Mouse (Mus musculus) hindbrain, embryonic 16.5 days (tissue): ENCODE data around the gene Upb1. TPM values are rescaled to one million over a fixed set of nuclear protein-coding genes. Genes with fewer than 3 reads are reported as not detected.

Source experiments
- ATAC-seq: fragments of 200-750 bp; cut with Nextera tagmentation; 2 replicates; pipeline ENCODE4 v1.8.0; 2017; ENCODE audit warnings: moderate TSS enrichment, moderate library complexity
- H3K27ac ChIP-seq: fragments of 300-500 bp; sonication (generic); 2 replicates; pipeline ENCODE4 v1.5.1; 2014; ENCODE audit warnings: low read depth, mild to moderate bottlenecking, control low read depth, low read length, moderate library complexity
- H3K27me3 ChIP-seq: fragments of 300-500 bp; sonication (generic); replicated peaks from 2 replicates; pipeline ENCODE4 v1.6.1; 2014; ENCODE audit warnings: low read length; ENCODE audit not compliant: control insufficient read depth, insufficient read depth
- H3K36me3 ChIP-seq: fragments of 300-500 bp; sonication (generic); 2 replicates; pipeline ENCODE4 v1.6.1; 2014; ENCODE audit warnings: mild to moderate bottlenecking, low read length, moderate library complexity, mixed read lengths; ENCODE audit not compliant: control insufficient read depth, insufficient read depth
- H3K4me1 ChIP-seq: fragments of 300-500 bp; sonication (generic); 2 replicates; pipeline ENCODE4 v1.6.1; 2014; ENCODE audit warnings: low read depth, low read length; ENCODE audit not compliant: control insufficient read depth, insufficient read depth
- H3K4me2 ChIP-seq: fragments of 300-500 bp; sonication (generic); 2 replicates; pipeline ENCODE4 v1.6.1; 2014; ENCODE audit warnings: mild to moderate bottlenecking, low read length, control low read depth, moderate library complexity
- H3K4me3 ChIP-seq: fragments of 300-500 bp; sonication (generic); 2 replicates; pipeline ENCODE4 v1.5.1; 2014; ENCODE audit warnings: mild to moderate bottlenecking, low read length, control low read depth, moderate library complexity
- H3K9ac ChIP-seq: fragments of 300-500 bp; sonication (generic); 2 replicates; pipeline ENCODE4 v1.6.1; 2014; ENCODE audit warnings: low read depth, mild to moderate bottlenecking, control low read depth, low read length, moderate library complexity
- H3K9me3 ChIP-seq: fragments of 300-500 bp; sonication (generic); 2 replicates; pipeline ENCODE4 v1.6.1; 2014; ENCODE audit warnings: mild to moderate bottlenecking, low read length, moderate library complexity; ENCODE audit not compliant: control insufficient read depth
- WGBS: fragments of 180-500 bp; shearing (Covaris S2); extraction: QIAGEN DNeasy Blood & Tissue Kit; methylation state at CpG from one replicate; pipeline ENCODE4 v1.1.7; 2014; 5-methylcytosine and 5-hydroxymethylcytosine counted together
- polyA plus RNA-seq: library from polyadenylated mRNA; unstranded; fragments of >200 nt; fragmentation: Nextera tagmentation; extraction: Ambion mirVana; gene quantifications from 2 replicates; pipeline ENCODE4 v1.2.1, GENCODE M21; 2015

Upb1 gene
- polyA plus RNA-seq, 1 experiment from 2014 or later, result 0.39 TPM

- Histone ChIP-seq H3K4me1 (no peaks in the 10 kb centered on the region), H3K4me3 (no peak overlapping the region), H3K36me3 (no peaks in the 10 kb centered on the region), H3K9ac (no peak overlapping the region), H3K4me2 (no peak overlapping the region), H3K27me3 (no peaks in the 10 kb centered on the region; the same call in 1 of the 2 replicates), H3K27ac (no peak overlapping the region), H3K9me3 (no peaks in the 10 kb centered on the region)
- WGBS, result 89% methylated on average over 6 of the region's 6 CpGs
- no peak for ATAC-seq
Observed at GRCm38 (mm10) chr10:75484066-75484465, 83.2 kb downstream of the Upb1 start.

GRCm38 (mm10) chr10:75484767-75485166 lies 83.9 kb downstream of the Upb1 start:
- ATAC-seq, result no peak
- Histone ChIP-seq H3K4me3 (no peak overlapping the region), H3K27me3 (no peaks in the 10 kb centered on the region; the same call in 1 of the 2 replicates), H3K4me2 (no peak overlapping the region), H3K4me1 (no peaks in the 10 kb centered on the region), H3K27ac (no peak overlapping the region), H3K36me3 (no peaks in the 10 kb centered on the region), H3K9ac (no peak overlapping the region), H3K9me3 (no peaks in the 10 kb centered on the region)
- WGBS, result 82% methylated on average over 6 of the region's 6 CpGs

- Histone ChIP-seq H3K9ac (no peak overlapping the region), H3K36me3 (no peaks in the 10 kb centered on the region), H3K27ac (no peak overlapping the region), H3K27me3 (no peaks in the 10 kb centered on the region; the same call in 1 of the 2 replicates), H3K4me2 (no peak overlapping the region), H3K4me3 (no peak overlapping the region), H3K4me1 (no peaks in the 10 kb centered on the region), H3K9me3 (no peaks in the 10 kb centered on the region)
- peak; percentile 65 for ATAC-seq
- whole genome bisulfite sequencing, result 50% methylated on average over 9 of the region's 9 CpGs
Observed at GRCm38 (mm10) chr10:75486086-75486979, 85.4 kb downstream of the Upb1 start.

GRCm38 (mm10) chr10:75487131-75487530 lies 86.2 kb downstream of the Upb1 start:
- 69% methylated on average over 3 of the region's 3 CpGs for WGBS
- no peak overlapping the region for H3K4me2 ChIP-seq
- H3K27ac ChIP-seq, result no peak overlapping the region
- no peak for ATAC-seq
- H3K27me3 ChIP-seq, result no peaks in the 10 kb centered on the region; the same call in 1 of the 2 replicates
- H3K4me1 ChIP-seq, result no peaks in the 10 kb centered on the region
- no peaks in the 10 kb centered on the region for H3K36me3 ChIP-seq
- no peak overlapping the region for H3K9ac ChIP-seq
- H3K9me3 ChIP-seq, result no peaks in the 10 kb centered on the region
- no peak overlapping the region for H3K4me3 ChIP-seq

- Histone ChIP-seq H3K36me3 (no peaks in the 10 kb centered on the region), H3K9ac (no peak overlapping the region), H3K9me3 (no peaks in the 10 kb centered on the region), H3K4me1 (no peaks in the 10 kb centered on the region), H3K27ac (no peak overlapping the region), H3K27me3 (no peaks in the 10 kb centered on the region; the same call in 1 of the 2 replicates), H3K4me2 (no peak overlapping the region), H3K4me3 (no peak overlapping the region)
- ATAC-seq, result no peak
- 70% methylated on average over 2 of the region's 2 CpGs for WGBS
Observed at GRCm38 (mm10) chr10:75489522-75489921, 88.6 kb downstream of the Upb1 start.

GRCm38 (mm10) chr10:75490731-75491130 lies 89.8 kb downstream of the Upb1 start:
- H3K9me3 ChIP-seq, result no peaks in the 10 kb centered on the region

More at GRCm38 (mm10) chr10:75490731-75491130, 89.8 kb downstream of the Upb1 start:
- Histone ChIP-seq H3K4me2 (no peak overlapping the region), H3K27me3 (no peaks in the 10 kb centered on the region; the same call in 1 of the 2 replicates), H3K36me3 (no peaks in the 10 kb centered on the region), H3K4me1 (no peaks in the 10 kb centered on the region), H3K4me3 (no peak overlapping the region), H3K27ac (no peak overlapping the region), H3K9ac (no peak overlapping the region)
- no peak for ATAC-seq
- WGBS, result 83% methylated on average over 2 of the region's 2 CpGs

Other genes with a start within 250 kb of the Upb1 start
- 24.7 and 29.6 TPM in 2 replicates for gene Specc1l, start 189.0 kb upstream of the Upb1 start, polyA plus RNA-seq
- 3.6 and 4.6 TPM in 2 replicates for gene Adora2a, start 84.2 kb upstream of the Upb1 start, polyA plus RNA-seq
- gene Snrpd3, start 116.4 kb downstream of the Upb1 start, polyA plus RNA-seq, result 114 and 124 TPM in 2 replicates
- 15.4 and 19.8 TPM in 2 replicates for gene Gucd1, start 116.9 kb downstream of the Upb1 start, polyA plus RNA-seq
- 38.9 and 44.7 TPM in 2 replicates for gene Lrrc75b, start 159.2 kb downstream of the Upb1 start, polyA plus RNA-seq
- 0.69 and 2.1 TPM in 2 replicates for gene Ggt1, start 160.5 kb downstream of the Upb1 start, polyA plus RNA-seq
- 2.9 and 3.5 TPM in 2 replicates for gene Ggt5, start 188.2 kb downstream of the Upb1 start, polyA plus RNA-seq
- gene Susd2, start 242.9 kb downstream of the Upb1 start, polyA plus RNA-seq, result 10.5 and 11.9 TPM in 2 replicates